Mouse (Mus musculus): ENCODE data around the gene Sash1. TPM values are rescaled to one million over a fixed set of nuclear protein-coding genes. Genes with fewer than 3 reads are reported as not detected.
A peak's percentile ranks its signal among the peaks of the same experiment; 100 is the strongest.

Sash1 gene
- polyA plus RNA-seq, 1 experiment: 4.7 TPM

GRCm38 (mm10) chr10:8912706-8913275, 26.9 kb upstream of the Sash1 start:
- peak overlapping the region; percentile 51; the same call in 1 of the 2 replicates for H3K27ac ChIP-seq (ENCODE audit: control insufficient read depth, insufficient read depth, low read depth, low read length, poor library complexity)
- peak; percentile 60 for TF ChIP-seq CTCF (IDR thresholded peaks at IDR 0.05; ENCODE audit: control insufficient read depth, insufficient read depth, low read length)
- no peak for TF ChIP-seq POLR2A (IDR thresholded peaks at IDR 0.05; ENCODE audit: borderline replicate concordance, control insufficient read depth, low read depth, low read length)
- H3K4me3 ChIP-seq (replicated peaks; ENCODE audit: control insufficient read depth, low read depth, low read length): no peak overlapping the region
- peaks cover 1% of the 10 kb centered on the region for H3K4me1 ChIP-seq (ENCODE audit: control insufficient read depth, insufficient read depth, low read length)
- 61% methylated on average over 5 of the region's 5 CpGs for WGBS

- no peak overlapping the region for H3K4me3 ChIP-seq (replicated peaks; ENCODE audit: control insufficient read depth, low read depth, low read length)
- peaks cover 1% of the 10 kb centered on the region for H3K4me1 ChIP-seq (ENCODE audit: control insufficient read depth, insufficient read depth, low read length)
- WGBS: 12% methylated on average over 4 of the region's 4 CpGs
- H3K27ac ChIP-seq (ENCODE audit: control insufficient read depth, insufficient read depth, low read depth, low read length, poor library complexity): no peak overlapping the region; the same call in 1 of the 2 replicates
- TF ChIP-seq POLR2A (IDR thresholded peaks at IDR 0.05; ENCODE audit: borderline replicate concordance, control insufficient read depth, low read depth, low read length): no peak
These were observed 26.3 kb upstream of the Sash1 start for GRCm38 (mm10) chr10:8912213-8912612.

DNA sequence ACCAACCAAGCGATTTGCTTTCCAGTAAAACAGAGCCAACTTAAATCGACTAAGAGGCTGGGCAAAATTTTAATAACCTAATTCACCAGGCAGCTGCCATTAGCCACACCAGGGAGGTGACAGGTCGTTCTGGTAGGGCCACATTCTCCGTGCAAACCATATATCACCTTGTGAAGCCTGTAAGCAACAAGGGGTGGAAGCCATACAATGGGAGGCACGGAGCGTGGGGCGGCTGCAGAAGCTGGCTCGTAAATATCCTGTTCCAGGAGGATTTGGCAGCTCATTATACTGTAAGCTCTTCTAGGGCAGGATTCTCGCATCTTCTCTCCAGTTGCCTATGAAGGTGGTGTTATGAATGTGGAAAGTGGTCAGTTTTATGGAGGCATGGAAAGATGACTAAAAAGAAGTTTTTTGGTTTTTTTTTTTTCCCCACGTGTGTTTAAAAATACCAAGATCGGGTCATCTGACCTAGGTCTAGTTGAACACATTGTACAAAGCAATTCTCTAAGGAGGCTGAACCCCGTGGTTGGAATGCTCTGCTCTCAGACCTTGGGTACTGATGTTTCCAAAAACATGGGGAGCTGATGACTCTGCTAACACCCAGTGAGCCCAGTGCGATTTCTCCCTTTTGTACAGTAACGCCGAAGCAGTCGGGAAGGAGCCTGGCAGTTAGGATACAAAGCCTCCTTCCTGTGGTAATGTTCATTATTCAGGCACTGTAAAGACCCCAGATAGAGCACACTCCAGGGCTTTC, 24.5 kb upstream of the Sash1 start:
- H3K27ac ChIP-seq (ENCODE audit: control insufficient read depth, insufficient read depth, low read depth, low read length, poor library complexity): no peak overlapping the region
- WGBS: 81% methylated on average over 16 of the region's 16 CpGs
- TF ChIP-seq POLR2A (IDR thresholded peaks at IDR 0.05; ENCODE audit: borderline replicate concordance, control insufficient read depth, low read depth, low read length) (no peak), CTCF (IDR thresholded peaks at IDR 0.05; ENCODE audit: control insufficient read depth, insufficient read depth, low read length) (no peak)

GRCm38 (mm10) chr10:8903086-8903485, 17.2 kb upstream of the Sash1 start:
- WGBS: 74% methylated on average over 6 of the region's 6 CpGs
- Histone ChIP-seq H3K27ac (ENCODE audit: control insufficient read depth, insufficient read depth, low read depth, low read length, poor library complexity) (no peak overlapping the region), H3K4me1 (ENCODE audit: control insufficient read depth, insufficient read depth, low read length) (no peaks in the 10 kb centered on the region), H3K4me3 (replicated peaks; ENCODE audit: control insufficient read depth, low read depth, low read length) (no peak overlapping the region)
- TF ChIP-seq CTCF (IDR thresholded peaks at IDR 0.05; ENCODE audit: control insufficient read depth, insufficient read depth, low read length) (no peak), POLR2A (IDR thresholded peaks at IDR 0.05; ENCODE audit: borderline replicate concordance, control insufficient read depth, low read depth, low read length) (no peak)

More for the DNA sequence above, 24.5 kb upstream of the Sash1 start:
- peaks cover 1% of the 10 kb centered on the region for H3K4me1 ChIP-seq (ENCODE audit: control insufficient read depth, insufficient read depth, low read length)
- no peak overlapping the region for H3K4me3 ChIP-seq (replicated peaks; ENCODE audit: control insufficient read depth, low read depth, low read length)

DNA sequence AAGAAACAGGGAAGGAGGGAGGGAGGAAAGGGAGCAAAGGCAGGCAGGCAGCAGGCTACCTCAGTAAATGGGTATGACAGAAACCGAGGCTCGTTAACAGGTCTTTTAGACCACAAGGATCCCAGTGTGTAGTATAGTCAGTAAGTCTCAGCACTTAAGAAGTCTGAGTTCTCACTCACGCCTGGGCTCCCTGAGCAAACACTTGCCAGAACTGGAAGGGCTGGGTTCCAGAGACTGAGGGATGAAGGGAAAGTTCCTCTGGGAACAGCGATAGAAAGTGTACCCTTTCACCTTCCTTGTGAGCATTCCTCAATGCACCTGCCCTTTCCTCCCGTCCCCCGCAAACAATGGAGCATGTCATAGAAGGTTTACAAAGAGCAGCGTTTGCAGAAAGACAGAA, 16.5 kb upstream of the Sash1 start:
- no peak overlapping the region for H3K27ac ChIP-seq (ENCODE audit: control insufficient read depth, insufficient read depth, low read depth, low read length, poor library complexity)
- no peaks in the 10 kb centered on the region for H3K4me1 ChIP-seq (ENCODE audit: control insufficient read depth, insufficient read depth, low read length)
- WGBS: 86% methylated on average over 7 of the region's 7 CpGs
- no peak for TF ChIP-seq POLR2A (IDR thresholded peaks at IDR 0.05; ENCODE audit: borderline replicate concordance, control insufficient read depth, low read depth, low read length)
- no peak for TF ChIP-seq CTCF (IDR thresholded peaks at IDR 0.05; ENCODE audit: control insufficient read depth, insufficient read depth, low read length)
- no peak overlapping the region for H3K4me3 ChIP-seq (replicated peaks; ENCODE audit: control insufficient read depth, low read depth, low read length)

GRCm38 (mm10) chr10:8898831-8899511, 13.1 kb upstream of the Sash1 start:
- H3K27ac ChIP-seq (ENCODE audit: control insufficient read depth, insufficient read depth, low read depth, low read length, poor library complexity): no peak overlapping the region
- no peak overlapping the region for H3K4me3 ChIP-seq (replicated peaks; ENCODE audit: control insufficient read depth, low read depth, low read length)
- WGBS: 77% methylated on average over 8 of the region's 8 CpGs
- TF ChIP-seq CTCF (IDR thresholded peaks at IDR 0.05; ENCODE audit: control insufficient read depth, insufficient read depth, low read length) (no peak), POLR2A (IDR thresholded peaks at IDR 0.05; ENCODE audit: borderline replicate concordance, control insufficient read depth, low read depth, low read length) (no peak)
- H3K4me1 ChIP-seq (ENCODE audit: control insufficient read depth, insufficient read depth, low read length): no peaks in the 10 kb centered on the region

GRCm38 (mm10) chr10:8898099-8898777, 12.4 kb upstream of the Sash1 start:
- 55% methylated on average over 5 of the region's 5 CpGs for WGBS
- no peak for TF ChIP-seq POLR2A (IDR thresholded peaks at IDR 0.05; ENCODE audit: borderline replicate concordance, control insufficient read depth, low read depth, low read length)
- no peak for TF ChIP-seq CTCF (IDR thresholded peaks at IDR 0.05; ENCODE audit: control insufficient read depth, insufficient read depth, low read length)
- no peak overlapping the region for H3K4me3 ChIP-seq (replicated peaks; ENCODE audit: control insufficient read depth, low read depth, low read length)
- H3K4me1 ChIP-seq (ENCODE audit: control insufficient read depth, insufficient read depth, low read length): no peaks in the 10 kb centered on the region
- H3K27ac ChIP-seq (ENCODE audit: control insufficient read depth, insufficient read depth, low read depth, low read length, poor library complexity): no peak overlapping the region

DNA sequence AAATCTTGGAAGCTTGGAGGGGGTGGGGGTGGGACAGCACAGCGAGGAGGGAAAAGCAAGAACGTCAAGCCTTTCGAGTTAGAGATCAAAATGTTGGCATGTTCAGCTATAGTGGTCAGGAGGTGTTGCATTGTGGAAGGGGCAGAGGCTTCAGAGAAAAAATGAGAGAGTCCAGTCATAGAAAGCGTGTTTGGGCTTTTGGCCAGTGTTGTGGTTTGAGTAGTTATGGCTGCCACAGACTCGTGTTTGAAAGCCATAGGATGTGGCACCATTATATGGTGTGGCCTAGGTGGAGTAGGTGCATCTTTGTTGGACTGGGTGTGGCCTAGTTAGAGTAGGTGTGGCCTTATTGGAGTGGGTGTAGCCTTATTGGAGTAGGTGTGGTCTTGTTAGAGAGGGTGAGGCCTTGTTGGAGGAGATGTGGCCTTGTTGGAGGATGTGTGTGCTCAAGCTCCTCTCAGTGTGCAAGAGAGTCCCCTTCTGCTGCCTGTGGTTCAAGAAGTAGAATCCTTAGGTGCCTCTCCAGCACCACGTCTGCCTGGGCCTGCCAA, 9.2 kb upstream of the Sash1 start:
- WGBS: 75% methylated on average over 6 of the region's 6 CpGs
- Histone ChIP-seq H3K27ac (ENCODE audit: control insufficient read depth, insufficient read depth, low read depth, low read length, poor library complexity) (no peak overlapping the region), H3K4me1 (ENCODE audit: control insufficient read depth, insufficient read depth, low read length) (no peaks in the 10 kb centered on the region), H3K4me3 (replicated peaks; ENCODE audit: control insufficient read depth, low read depth, low read length) (no peak overlapping the region)
- no peak for TF ChIP-seq CTCF (IDR thresholded peaks at IDR 0.05; ENCODE audit: control insufficient read depth, insufficient read depth, low read length)
- TF ChIP-seq POLR2A (IDR thresholded peaks at IDR 0.05; ENCODE audit: borderline replicate concordance, control insufficient read depth, low read depth, low read length): no peak

Data from bone marrow, adult 2 months (tissue).